Mouse (Mus musculus): ENCODE results near the gene Ascc1.

GRCm38 (mm10) chr10:60133501-60133900, 130.9 kb downstream of the Ascc1 start:
- TF ChIP-seq POLR2A (IDR thresholded peaks at IDR 0.05; ENCODE audit: low read depth, low read length) (no peak), CTCF (IDR thresholded peaks at IDR 0.05; ENCODE audit: extremely low read depth, insufficient read length, insufficient replicate concordance, low read depth, low read length) (no peak)
